Mouse (Mus musculus) gonadal fat pad, adult 2 months (tissue): ENCODE measurements around the gene Eif2a. TPM values are rescaled to one million over a fixed set of nuclear protein-coding genes. Genes with fewer than 3 reads are reported as not detected.

Experiments used
- polyA plus RNA-seq: library from polyadenylated mRNA; depleted of rRNA; stranded (reverse); fragments of >200 nt; gene quantifications from 2 replicates; pipeline ENCODE4 v1.2.3, GENCODE M21; 2012; rRNA removed

Gene Eif2a
- polyA plus RNA-seq, 1 experiment, result 13.1 TPM

Other genes starting within 250 kb of the Eif2a start
- gene Tsc22d2, start 111.1 kb upstream of the Eif2a start, polyA plus RNA-seq, result 12.8 and 17.0 TPM in 2 replicates
- 47.8 and 69.9 TPM in 2 replicates for gene Serp1, start 71 bp downstream of the Eif2a start, polyA plus RNA-seq
- 50.6 and 50.7 TPM in 2 replicates for gene Selenot, start 50.8 kb downstream of the Eif2a start, polyA plus RNA-seq
- 0.92 and 0.93 TPM in 2 replicates for gene Erich6, start 111.4 kb downstream of the Eif2a start, polyA plus RNA-seq
- 11.3 and 14.0 TPM in 2 replicates for gene Siah2, start 166.6 kb downstream of the Eif2a start, polyA plus RNA-seq